12 mouse cellular contexts compared by ENCODE assay signal in genomic region chr9:65172654-65173053, GRCm38 (mm10). TPM values are rescaled to one million over a fixed set of nuclear protein-coding genes. Genes with fewer than 3 reads are reported as not detected.
"Had no signal": no experiment of that assay in that cellular context is flagged by ENCODE, and none has a peak within 500 bp of the region (broad histone marks: within the 10 kb centered on the region; RNA-seq: fewer than 3 reads in every experiment).

No protein-coding gene starts in this region.

- ATAC-seq: liver, postnatal 0 days had no signal

- H3K27me3 ChIP-seq: lung, embryonic 15.5 days had no signal

- H3K4me2 ChIP-seq: limb, embryonic 12.5 days; liver, embryonic 13.5 days; lung, embryonic 15.5 days had no signal

- H3K4me1 ChIP-seq: liver, embryonic 13.5 days had no signal

- H3K9ac ChIP-seq: limb, embryonic 12.5 days; liver, embryonic 13.5 days; liver, postnatal 0 days; lung, embryonic 15.5 days had no signal

- H3K36me3 ChIP-seq: limb, embryonic 12.5 days; liver, embryonic 13.5 days; lung, embryonic 15.5 days had no signal

- H3K9me3 ChIP-seq: limb, embryonic 12.5 days; liver, embryonic 13.5 days; lung, embryonic 15.5 days had no signal

- H3K4me3 ChIP-seq: left cerebral cortex, adult 2 months; limb, embryonic 12.5 days; liver, embryonic 13.5 days; lung, embryonic 15.5 days had no signal

- H3K27ac ChIP-seq: left cerebral cortex, adult 2 months; limb, embryonic 12.5 days; liver, embryonic 13.5 days; lung, embryonic 15.5 days had no signal

- DNase-seq: kidney, adult 18-20 months; kidney, postnatal 25 days; liver; liver, embryonic 13.5 days; liver, postnatal 0 days; right cerebral cortex, adult 18-20 months; right cerebral cortex, postnatal 25 days; thymus, adult 18-20 months; thymus, postnatal 14 days had no signal

RNA-seq across cellular contexts. Expression of gene Igdcc3, which starts 31.7 kb away (rescaled TPM):
- polyA plus RNA-seq: liver, postnatal 0 days had no signal
